Mouse (Mus musculus) liver, adult 2 months (tissue): Measurements from ENCODE around the gene Arr3. TPM values are rescaled to one million over a fixed set of nuclear protein-coding genes. Genes with fewer than 3 reads are reported as not detected.

Source experiments
- DNase-seq: peaks from one replicate; pipeline ENCODE4 v3.0.0-alpha.2; 2011; ENCODE audit warnings: low read depth, low spot score; ENCODE audit errors: extremely low read depth
- H3K27ac ChIP-seq: fragments of 200-500 bp; replicated peaks from 2 replicates; pipeline ENCODE4 v1.5.1; 2012; ENCODE audit warnings: low read depth, mild to moderate bottlenecking, control low read depth, inconsistent platforms, low read length; ENCODE audit not compliant: insufficient read depth
- H3K27me3 ChIP-seq: fragments of 200-500 bp; 2 replicates; pipeline ENCODE4 v1.6.1; 2012; ENCODE audit warnings: mild to moderate bottlenecking, moderate library complexity, low read length, inconsistent platforms; ENCODE audit not compliant: control insufficient read depth, insufficient read depth
- H3K36me3 ChIP-seq: fragments of 200-500 bp; 2 replicates; pipeline ENCODE4 v1.6.1; 2012; ENCODE audit warnings: low read length, inconsistent platforms; ENCODE audit not compliant: control insufficient read depth, insufficient read depth
- H3K4me1 ChIP-seq: fragments of 200-500 bp; 2 replicates; pipeline ENCODE4 v1.6.1; 2011; ENCODE audit warnings: low read length; ENCODE audit not compliant: control insufficient read depth, insufficient read depth
- H3K4me3 ChIP-seq: fragments of 200-500 bp; 2 replicates; pipeline ENCODE4 v1.5.1; 2011; ENCODE audit warnings: low read depth, mild to moderate bottlenecking, control low read depth, low read length, moderate library complexity; ENCODE audit not compliant: insufficient read depth
- H3K79me2 ChIP-seq: fragments of 200-500 bp; 2 replicates; pipeline ENCODE4 v1.6.1; 2012; ENCODE audit warnings: inconsistent platforms, mild to moderate bottlenecking, low read length, moderate library complexity; ENCODE audit not compliant: control insufficient read depth, insufficient read depth
- H3K9ac ChIP-seq: fragments of 200-500 bp; 2 replicates; pipeline ENCODE4 v1.6.1; 2012; ENCODE audit warnings: low read depth, mild to moderate bottlenecking, control low read depth, inconsistent platforms, low read length
- CTCF ChIP-seq: fragments of 200-500 bp; IDR thresholded peaks from 2 replicates; pipeline ENCODE4 v1.5.1; 2011; ENCODE audit warnings: low read depth, low read length, control low read depth
- POLR2A ChIP-seq: fragments of 200-500 bp; IDR thresholded peaks from 2 replicates; pipeline ENCODE4 v1.6.1; 2011; ENCODE audit warnings: low read length, control low read depth; ENCODE audit not compliant: insufficient read depth; ENCODE audit errors: extremely low read depth
- WGBS: fragments of 180-500 bp; shearing (Covaris S2); methylation state at CpG from one replicate; pipeline ENCODE4 v1.1.7; 2018; 5-methylcytosine and 5-hydroxymethylcytosine counted together
- polyA plus RNA-seq: library from polyadenylated mRNA; depleted of rRNA; stranded (reverse); fragments of >200 nt; gene quantifications from 2 replicates; pipeline ENCODE4 v1.2.3, GENCODE M21; 2012
- total RNA-seq: library from RNA; depleted of rRNA; stranded (reverse); fragments of >200 nt; gene quantifications from 2 replicates; pipeline ENCODE4 v1.2.3, GENCODE M21; 2014

Arr3 gene
- total and polyA plus RNA-seq, 2 experiments = not detected

GRCm38 (mm10) chrX:100599755-100600154 is 5.5 kb upstream of the Arr3 start:
- DNase-seq = no peak
- no peak overlapping the region for H3K9ac ChIP-seq
- H3K27ac ChIP-seq = no peak overlapping the region
- WGBS = 85% methylated on average over 4 of the region's 4 CpGs
- no peaks in the 10 kb centered on the region for H3K27me3 ChIP-seq
- TF ChIP-seq CTCF (no peak), POLR2A (no peak)
- H3K4me3 ChIP-seq = no peak overlapping the region
- H3K79me2 ChIP-seq = no peaks in the 10 kb centered on the region
- H3K4me1 ChIP-seq = no peaks in the 10 kb centered on the region
- no peaks in the 10 kb centered on the region for H3K36me3 ChIP-seq

GRCm38 (mm10) chrX:100618488-100618887 is 13.2 kb downstream of the Arr3 start:
- peak; percentile 21 for DNase-seq

GRCm38 (mm10) chrX:100621366-100621765 is 16.1 kb downstream of the Arr3 start:
- peaks cover 5% of the 10 kb centered on the region; the same call in 1 of the 2 replicates for H3K36me3 ChIP-seq
- 45% methylated on average over 2 of the region's 2 CpGs for WGBS
- no peak overlapping the region for H3K4me3 ChIP-seq
- peaks cover under 1% of the 10 kb centered on the region; the same call in 1 of the 2 replicates for H3K4me1 ChIP-seq
- no peak overlapping the region for H3K27ac ChIP-seq
- H3K9ac ChIP-seq = no peak overlapping the region
- no peaks in the 10 kb centered on the region for H3K27me3 ChIP-seq
- no peak for DNase-seq
- H3K79me2 ChIP-seq = no peaks in the 10 kb centered on the region
- TF ChIP-seq POLR2A (no peak), CTCF (no peak)

More at GRCm38 (mm10) chrX:100618488-100618887, 13.2 kb downstream of the Arr3 start:
- Histone ChIP-seq H3K27ac (no peak overlapping the region), H3K27me3 (no peaks in the 10 kb centered on the region), H3K36me3 (peaks cover 5% of the 10 kb centered on the region; the same call in 1 of the 2 replicates), H3K9ac (no peak overlapping the region), H3K4me3 (no peak overlapping the region), H3K4me1 (no peaks in the 10 kb centered on the region), H3K79me2 (no peaks in the 10 kb centered on the region)
- 49% methylated on average over 3 of the region's 3 CpGs for WGBS
- TF ChIP-seq CTCF (no peak), POLR2A (no peak)

- no peak overlapping the region for H3K9ac ChIP-seq
- no peak overlapping the region for H3K4me3 ChIP-seq
- H3K79me2 ChIP-seq = no peaks in the 10 kb centered on the region
- peaks cover 5% of the 10 kb centered on the region; the same call in 1 of the 2 replicates for H3K36me3 ChIP-seq
- peaks cover 2% of the 10 kb centered on the region; the same call in 1 of the 2 replicates for H3K4me1 ChIP-seq
- no peaks in the 10 kb centered on the region for H3K27me3 ChIP-seq
- no peak for DNase-seq
- H3K27ac ChIP-seq = no peak overlapping the region
- TF ChIP-seq POLR2A = no peak
- TF ChIP-seq CTCF = no peak
- 93% methylated on average over 4 of the region's 4 CpGs for WGBS
Measured at GRCm38 (mm10) chrX:100624242-100624641, 18.9 kb downstream of the Arr3 start.

GRCm38 (mm10) chrX:100625146-100625545 is 19.8 kb downstream of the Arr3 start:
- WGBS = 8% methylated on average over 7 of the region's 7 CpGs
- H3K4me3 ChIP-seq = peak overlapping the region; percentile 71
- no peak for TF ChIP-seq CTCF
- TF ChIP-seq POLR2A = no peak
- H3K4me1 ChIP-seq = peaks cover 2% of the 10 kb centered on the region; the same call in 1 of the 2 replicates
- H3K27me3 ChIP-seq = no peaks in the 10 kb centered on the region
- H3K79me2 ChIP-seq = no peaks in the 10 kb centered on the region
- no peak overlapping the region; the same call in 1 of the 2 replicates for H3K27ac ChIP-seq
- no peak for DNase-seq
- peaks cover 5% of the 10 kb centered on the region; the same call in 1 of the 2 replicates for H3K36me3 ChIP-seq
- H3K9ac ChIP-seq = peak overlapping the region; percentile 63

GRCm38 (mm10) chrX:100625546-100625801 is 20.2 kb downstream of the Arr3 start, which contains the start of gene Kif4:
Gene Kif4 (plus strand): TSS chrX:100625737.
- Histone ChIP-seq H3K79me2 (no peaks in the 10 kb centered on the region), H3K27ac (peak within 1 kb of the TSS; percentile 68), H3K4me1 (peaks cover 2% of the 10 kb centered on the region; the same call in 1 of the 2 replicates), H3K9ac (peak within 1 kb of the TSS; percentile 78), H3K36me3 (peaks cover 5% of the 10 kb centered on the region; the same call in 1 of the 2 replicates), H3K4me3 (peak within 1 kb of the TSS; percentile 71), H3K27me3 (no peaks in the 10 kb centered on the region)
- TF ChIP-seq CTCF (no peak), POLR2A (no peak)
- DNase-seq = no peak
- WGBS = 0% methylated on average over 3 of the region's 3 CpGs
